Mouse (Mus musculus) spleen, embryonic (tissue): ENCODE results near the gene Cdk6.

Source experiments
- CTCF ChIA-PET: fragments of 350-600 bp; sonication (Branson Sonifier 250); formaldehyde crosslinking; loops from one replicate; lab custom pipeline; 2022; lab: Charles Lee

The Cdk6 gene

GRCm38 (mm10) chr5:3546226-3546625 is 204.9 kb downstream of the Cdk6 start:
- CTCF ChIA-PET = interaction anchor here (1.0 kb wide), 1 partner anchor 12 kb away, joined by 3 read pairs; no protein-coding TSS in a partner anchor

- CTCF ChIA-PET = no interaction called here
These were observed 210.2 kb downstream of the Cdk6 start for GRCm38 (mm10) chr5:3551481-3551880.

GRCm38 (mm10) chr5:3554198-3554597 is 212.9 kb downstream of the Cdk6 start:
- CTCF ChIA-PET = no interaction called here

GRCm38 (mm10) chr5:3571266-3571665 is 230.0 kb downstream of the Cdk6 start, which contains the start of gene 1700109H08Rik:
1700109H08Rik (plus strand) TSS chr5:3571566.
- CTCF ChIA-PET = no interaction called here

- CTCF ChIA-PET = no interaction called here
These were observed 233.5 kb downstream of the Cdk6 start for GRCm38 (mm10) chr5:3574825-3575224.

- CTCF ChIA-PET = no interaction called here
These were observed 236.7 kb downstream of the Cdk6 start for GRCm38 (mm10) chr5:3577939-3578338.

GRCm38 (mm10) chr5:3579066-3579465 is 237.8 kb downstream of the Cdk6 start:
- CTCF ChIA-PET = no interaction called here
